Mouse (Mus musculus) liver, embryonic 14.5 days (tissue): Measurements from ENCODE around the gene Cblc.

Experiments
- CTCF ChIP-seq: IDR thresholded peaks from 2 replicates; pipeline ENCODE4 v1.5.1; 2016; ENCODE audit warnings: antibody characterized with exemption, low read depth, control low read depth
- EP300 ChIP-seq: IDR thresholded peaks from 2 replicates; pipeline ENCODE4 v1.6.1; 2016; ENCODE audit warnings: antibody characterized with exemption, low read depth

- no peak for TF ChIP-seq CTCF
- no peak for TF ChIP-seq EP300
Measured at GRCm38 (mm10) chr7:19770984-19771391, 25.6 kb downstream of the Cblc start, which contains the start of gene Bcam.
